In the genomic region with DNA sequence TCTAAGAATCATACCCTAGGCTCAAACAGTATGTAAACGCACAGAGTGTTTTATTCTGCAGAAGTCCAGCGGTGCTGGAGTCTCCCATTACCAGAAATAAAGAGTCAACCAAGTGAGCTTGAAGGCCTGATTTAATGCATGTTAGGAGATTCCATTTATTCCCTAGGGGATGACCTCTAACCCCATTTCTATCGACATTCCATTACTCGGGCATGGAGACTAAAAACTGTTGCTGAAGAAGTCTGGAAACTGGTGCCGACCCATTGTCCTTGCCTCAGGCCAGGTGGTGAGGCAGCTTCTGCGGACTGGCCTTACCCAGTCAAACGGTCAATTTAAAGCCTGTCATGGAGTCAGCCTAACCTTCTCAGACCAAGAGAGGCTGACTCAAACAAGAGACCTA, we compare ENCODE assay signal across 11 mouse cellular contexts. TPM values are rescaled to one million over a fixed set of nuclear protein-coding genes. Genes with fewer than 3 reads are reported as not detected.
DNase-seq lines count a peak whose midpoint lies in the region; ATAC-seq and TF ChIP-seq lines count a peak whose summit lies in the region.
"Had no signal": no experiment of that assay in that cellular context is flagged by ENCODE, and none has a peak within 500 bp of the region (broad histone marks: within the 10 kb centered on the region; RNA-seq: fewer than 3 reads in every experiment).

No protein-coding gene starts in this region.

- no peak overlapping the region for H3K27ac ChIP-seq in kidney, postnatal 0 days
- H3K27ac ChIP-seq in hindbrain, postnatal 0 days, result peak overlapping the region; percentile 99; the same call in 1 of the 2 replicates
- H3K27ac ChIP-seq in midbrain, postnatal 0 days (ENCODE audit: low read depth, low read length), result peak overlapping the region; percentile 94; the same call in 1 of the 2 replicates

- ATAC-seq in kidney, postnatal 0 days (replicated peaks; ENCODE audit: low FRiP score, low read depth), result no peak
- no peak for ATAC-seq in hindbrain, postnatal 0 days
- ATAC-seq in midbrain, postnatal 0 days (ENCODE audit: low FRiP score), result no peak

- H3K4me3 ChIP-seq in kidney, postnatal 0 days (replicated peaks; ENCODE audit: low read depth, low read length), result no peak overlapping the region
- H3K4me3 ChIP-seq in hindbrain, postnatal 0 days (ENCODE audit: low read length), result no peak overlapping the region; the same call in 1 of the 2 replicates
- H3K4me3 ChIP-seq in midbrain, postnatal 0 days (ENCODE audit: low read depth, low read length), result no peak overlapping the region

- H3K9ac ChIP-seq in kidney, postnatal 0 days (ENCODE audit: low read depth, low read length), result no peak overlapping the region
- H3K9ac ChIP-seq in hindbrain, postnatal 0 days (replicated peaks; ENCODE audit: low read length), result no peak overlapping the region
- H3K9ac ChIP-seq in midbrain, postnatal 0 days (replicated peaks; ENCODE audit: low read length, poor library complexity, severe bottlenecking), result no peak overlapping the region

- no peaks in the 10 kb centered on the region for H3K27me3 ChIP-seq in kidney, postnatal 0 days (ENCODE audit: insufficient read depth, low read length)
- no peaks in the 10 kb centered on the region for H3K27me3 ChIP-seq in hindbrain, postnatal 0 days (ENCODE audit: insufficient read depth, low read length)
- no peaks in the 10 kb centered on the region for H3K27me3 ChIP-seq in midbrain, postnatal 0 days (ENCODE audit: insufficient read depth, low read length)

- peak; percentile 20 for DNase-seq in kidney, postnatal 0 days (ENCODE audit: low spot score)
- DNase-seq in kidney, postnatal 4 days, result no peak
- DNase-seq in embryo, embryonic 11 days, result peak; percentile 19
- no peak for DNase-seq in hindbrain, postnatal 0 days (ENCODE audit: low spot score)
- DNase-seq in midbrain, postnatal 0 days (ENCODE audit: low spot score), result no peak
- DNase-seq in heart, adult 8-10 months (ENCODE audit: low spot score), result no peak
- no peak for DNase-seq in frontal cortex, postnatal 25 days (ENCODE audit: low spot score in 2 of 2)
- DNase-seq in adrenal gland, postnatal 25 days, result no peak
- DNase-seq: adrenal gland, adult 8-10 months; heart, adult 11 months; kidney, postnatal 14 days had no signal

- H3K36me3 ChIP-seq in kidney, postnatal 0 days (ENCODE audit: insufficient read depth, low read length), result no peaks in the 10 kb centered on the region
- no peaks in the 10 kb centered on the region for H3K36me3 ChIP-seq in hindbrain, postnatal 0 days (ENCODE audit: insufficient read depth, low read length)
- H3K36me3 ChIP-seq in midbrain, postnatal 0 days (ENCODE audit: insufficient read depth, low read length), result no peaks in the 10 kb centered on the region

- peaks cover 6% of the 10 kb centered on the region; the same call in 1 of the 2 replicates for H3K4me1 ChIP-seq in kidney, postnatal 0 days (replicated peaks; ENCODE audit: insufficient read depth, low read length)
- H3K4me1 ChIP-seq in hindbrain, postnatal 0 days (ENCODE audit: insufficient read depth, low read length), result peaks cover 18% of the 10 kb centered on the region
- peaks cover 13% of the 10 kb centered on the region for H3K4me1 ChIP-seq in midbrain, postnatal 0 days (ENCODE audit: insufficient read depth, low read length)

- no peak for TF ChIP-seq CTCF in kidney, postnatal 0 days (IDR thresholded peaks at IDR 0.05; ENCODE audit: low read depth)
- TF ChIP-seq CTCF in hindbrain, postnatal 0 days (IDR thresholded peaks at IDR 0.05; ENCODE audit: low read depth), result no peak
- TF ChIP-seq CTCF in midbrain, postnatal 0 days (IDR thresholded peaks at IDR 0.05), result no peak

- WGBS in kidney, postnatal 0 days, result 84% methylated on average over 7 of the region's 7 CpGs
- WGBS in hindbrain, postnatal 0 days, result 57% methylated on average over 7 of the region's 7 CpGs
- 84% methylated on average over 7 of the region's 7 CpGs for WGBS in midbrain, postnatal 0 days

- H3K4me2 ChIP-seq in kidney, postnatal 0 days (ENCODE audit: low read length), result peak overlapping the region; percentile 71; the same call in 1 of the 2 replicates
- 0 out of 2 replicates have a peak overlapping the region, but pooled peaks have one; percentile 76 for H3K4me2 ChIP-seq in hindbrain, postnatal 0 days (ENCODE audit: low read depth, low read length)
- H3K4me2 ChIP-seq in midbrain, postnatal 0 days (ENCODE audit: low read depth, low read length, poor library complexity, severe bottlenecking), result peak overlapping the region; percentile 61; the same call in 1 of the 2 replicates

- no peaks in the 10 kb centered on the region for H3K9me3 ChIP-seq in kidney, postnatal 0 days (replicated peaks; ENCODE audit: low read length)
- H3K9me3 ChIP-seq in hindbrain, postnatal 0 days (ENCODE audit: low read length), result no peaks in the 10 kb centered on the region
- no peaks in the 10 kb centered on the region for H3K9me3 ChIP-seq in midbrain, postnatal 0 days (ENCODE audit: low read length)

RNA-seq across cellular contexts. Expression of a gene that starts 1.5 kb away (rescaled TPM):
- 180 and 182 TPM in 2 replicates for polyA plus RNA-seq in kidney, postnatal 0 days (2015; fragmentation: Nextera tagmentation; extraction: Ambion mirVana)
- total RNA-seq in hindbrain, postnatal 0 days (2014; rRNA removed), result 49.5 and 76.6 TPM in 2 replicates
- 316 and 317 TPM in 2 replicates for polyA plus RNA-seq in hindbrain, postnatal 0 days (2015; fragmentation: Nextera tagmentation; extraction: Ambion mirVana)
- total RNA-seq in midbrain, postnatal 0 days (2014; rRNA removed), result 126 and 134 TPM in 2 replicates
- 320 and 328 TPM in 2 replicates for polyA plus RNA-seq in midbrain, postnatal 0 days (2015; fragmentation: Nextera tagmentation; extraction: Ambion mirVana)
- 10 to 100 TPM; 58.8 to 76.3 (median 71.7) TPM for total RNA-seq in heart, adult 8-10 months (2022)
- 81.3 and 101 TPM in 2 replicates for total RNA-seq in adrenal gland, postnatal 25 days (2021)

RNA-seq across cellular contexts. Expression of a gene that starts 19.2 kb away (rescaled TPM):
- 316 and 330 TPM in 2 replicates for polyA plus RNA-seq in kidney, postnatal 0 days (2015; fragmentation: Nextera tagmentation; extraction: Ambion mirVana)
- total RNA-seq in hindbrain, postnatal 0 days (2014; rRNA removed), result 7.3 and 16.9 TPM in 2 replicates
- 138 and 149 TPM in 2 replicates for polyA plus RNA-seq in hindbrain, postnatal 0 days (2015; fragmentation: Nextera tagmentation; extraction: Ambion mirVana)
- total RNA-seq in midbrain, postnatal 0 days (2014; rRNA removed), result 10.6 and 17.7 TPM in 2 replicates
- polyA plus RNA-seq in midbrain, postnatal 0 days (2015; fragmentation: Nextera tagmentation; extraction: Ambion mirVana), result 110 and 111 TPM in 2 replicates
- total RNA-seq in heart, adult 8-10 months (2022), result 100 to 1,000 TPM; 101 to 106 (median 101) TPM
- total RNA-seq in adrenal gland, postnatal 25 days (2021), result 73.0 and 98.2 TPM in 2 replicates

Comparison
In these comparisons a context has a peak if more than half of its experiments do, and no peak if none do; other contexts are left out.
1. DNase-seq: peak in kidney, postnatal 0 days (single experiment) and embryo, embryonic 11 days (single experiment); none in kidney, postnatal 4 days (0 of 2), hindbrain, postnatal 0 days (single experiment), midbrain, postnatal 0 days (single experiment), heart, adult 8-10 months (single experiment), frontal cortex, postnatal 25 days (0 of 2) and adrenal gland, postnatal 25 days (single experiment).
2. Peak in every context shown above with its lines, with median percentiles within 50 percentile points of each other: H3K4me2 ChIP-seq.